Comparison of ENCODE assay signal across 8 mouse cellular contexts in the genomic region with DNA sequence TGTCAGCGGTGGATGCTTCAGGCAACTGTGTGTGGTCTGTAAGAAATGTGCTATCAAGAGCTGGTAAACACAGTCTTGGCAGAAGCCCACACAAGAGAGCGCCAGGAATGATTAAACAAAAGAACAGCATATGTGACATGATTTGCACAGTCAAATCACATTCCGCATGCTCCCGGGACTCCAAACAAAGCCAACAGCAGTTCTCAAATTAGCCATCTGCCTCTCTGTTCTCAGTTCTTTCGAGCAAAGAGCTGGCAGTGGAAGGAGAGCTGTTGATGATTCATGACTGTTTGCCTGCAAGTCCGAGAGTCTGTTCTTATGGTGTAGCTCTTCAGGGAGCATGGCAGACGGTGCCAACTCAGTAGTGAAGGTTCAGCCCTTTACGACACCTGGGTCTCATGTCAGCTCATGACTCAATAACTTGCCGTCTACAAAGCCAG. TPM values are rescaled to one million over a fixed set of nuclear protein-coding genes. Genes with fewer than 3 reads are reported as not detected.
DNase-seq lines count a peak whose midpoint lies in the region; ATAC-seq and TF ChIP-seq lines count a peak whose summit lies in the region.

No protein-coding gene starts in this region.

- H3K4me3 ChIP-seq in kidney, adult 2 months (ENCODE audit: insufficient read depth, low read depth, low read length): no peak overlapping the region
- no peak overlapping the region for H3K4me3 ChIP-seq in hindbrain, embryonic 12.5 days
- no peak overlapping the region for H3K4me3 ChIP-seq in left cerebral cortex, adult 2 months
- no peak overlapping the region for H3K4me3 ChIP-seq in midbrain, postnatal 0 days (ENCODE audit: low read depth, low read length)

- ATAC-seq in hindbrain, embryonic 12.5 days (ENCODE audit: low FRiP score): peak; percentile 85
- peak; percentile 78; the same call in 1 of the 2 replicates for ATAC-seq in midbrain, postnatal 0 days (ENCODE audit: low FRiP score)

- no peak overlapping the region for H3K9ac ChIP-seq in hindbrain, embryonic 12.5 days
- no peak overlapping the region for H3K9ac ChIP-seq in midbrain, postnatal 0 days (replicated peaks; ENCODE audit: low read length, poor library complexity, severe bottlenecking)

- intact Hi-C loops in left cerebral cortex, adult 2 months (cut with DNase I): no loop called here

- no peaks in the 10 kb centered on the region for H3K27me3 ChIP-seq in kidney, adult 2 months (replicated peaks; ENCODE audit: control insufficient read depth, insufficient read depth, low read length)
- H3K27me3 ChIP-seq in hindbrain, embryonic 12.5 days: no peaks in the 10 kb centered on the region
- H3K27me3 ChIP-seq in midbrain, postnatal 0 days (ENCODE audit: insufficient read depth, low read length): no peaks in the 10 kb centered on the region

- no peaks in the 10 kb centered on the region for H3K4me1 ChIP-seq in kidney, adult 2 months (ENCODE audit: control insufficient read depth, insufficient read depth, low read length)
- H3K4me1 ChIP-seq in hindbrain, embryonic 12.5 days: 0 out of 2 replicates have a peak, but pooled peaks cover 4% of the 10 kb centered on the region
- no peaks in the 10 kb centered on the region for H3K4me1 ChIP-seq in midbrain, postnatal 0 days (ENCODE audit: insufficient read depth, low read length)

- no peak for TF ChIP-seq POLR2A in kidney, adult 2 months (IDR thresholded peaks at IDR 0.05; ENCODE audit: low read depth, low read length)

- TF ChIP-seq CTCF in kidney, adult 2 months (conservative IDR thresholded peaks at IDR 0.05; ENCODE audit: insufficient read depth, insufficient read length, low read depth, low read length): no peak
- TF ChIP-seq CTCF in left cerebral cortex, adult 2 months (IDR thresholded peaks at IDR 0.05): no peak
- TF ChIP-seq CTCF in midbrain, postnatal 0 days (IDR thresholded peaks at IDR 0.05): no peak

- H3K9me3 ChIP-seq in hindbrain, embryonic 12.5 days (replicated peaks): no peaks in the 10 kb centered on the region
- H3K9me3 ChIP-seq in midbrain, postnatal 0 days (ENCODE audit: low read length): no peaks in the 10 kb centered on the region

- 65% methylated on average over 9 of the region's 9 CpGs for WGBS in kidney, adult 2 months
- WGBS in hindbrain, embryonic 12.5 days: 43% methylated on average over 9 of the region's 9 CpGs
- WGBS in midbrain, postnatal 0 days: 26% methylated on average over 9 of the region's 9 CpGs

- H3K36me3 ChIP-seq in kidney, adult 2 months (ENCODE audit: control insufficient read depth, insufficient read depth, low read length): no peaks in the 10 kb centered on the region
- H3K36me3 ChIP-seq in hindbrain, embryonic 12.5 days: peaks cover 9% of the 10 kb centered on the region; the same call in 1 of the 2 replicates
- no peaks in the 10 kb centered on the region for H3K36me3 ChIP-seq in midbrain, postnatal 0 days (ENCODE audit: insufficient read depth, low read length)

- no peak overlapping the region for H3K27ac ChIP-seq in kidney, adult 2 months (ENCODE audit: insufficient read depth, low read depth, low read length)
- H3K27ac ChIP-seq in hindbrain, embryonic 12.5 days: peak overlapping the region; percentile 53; the same call in 1 of the 2 replicates
- H3K27ac ChIP-seq in left cerebral cortex, adult 2 months: peak overlapping the region; percentile 44; the same call in 1 of the 2 replicates
- H3K27ac ChIP-seq in midbrain, postnatal 0 days (ENCODE audit: low read depth, low read length): peak overlapping the region; percentile 2; the same call in 1 of the 2 replicates

- H3K4me2 ChIP-seq in hindbrain, embryonic 12.5 days (replicated peaks): peak overlapping the region; percentile 18; the same call in 1 of the 2 replicates
- H3K4me2 ChIP-seq in midbrain, postnatal 0 days (ENCODE audit: low read depth, low read length, poor library complexity, severe bottlenecking): no peak overlapping the region

- peak; percentile 17 for DNase-seq in kidney, adult 2 months
- DNase-seq in kidney, adult 11 months: no peak
- DNase-seq in cerebellum, postnatal 25 days: peak; percentile 83 to 88
- peak; percentile 57 to 59 for DNase-seq in left cerebral cortex, adult 2 months (ENCODE audit: extremely low spot score in 1 of 2, low spot score in 2 of 2)
- peak; percentile 94 for DNase-seq in midbrain, postnatal 0 days (ENCODE audit: low spot score)
- DNase-seq in thymus, adult 18-20 months: no peak
- DNase-seq in adrenal gland, postnatal 36 days: no peak

RNA-seq across cellular contexts. Expression of a gene that starts 18.1 kb away (rescaled TPM):
- polyA plus RNA-seq in kidney, adult 2 months (2012; rRNA removed): 4.0 and 4.1 TPM in 2 replicates
- polyA plus RNA-seq in hindbrain, embryonic 12.5 days (2016; fragmentation: Nextera tagmentation; extraction: Ambion mirVana): 12.2 and 12.3 TPM in 2 replicates
- 1 to 10 TPM; 7.7 to 9.1 TPM for total RNA-seq in left cerebral cortex, adult 2 months (2021)
- 4.9 and 7.8 TPM in 2 replicates for total RNA-seq in midbrain, postnatal 0 days (2014; rRNA removed)
- polyA plus RNA-seq in midbrain, postnatal 0 days (2015; fragmentation: Nextera tagmentation; extraction: Ambion mirVana): 3.3 and 3.9 TPM in 2 replicates
- total RNA-seq in adrenal gland, postnatal 36 days (2021): 10 to 100 TPM; 11.8 to 15.8 TPM

Comparison
In these comparisons a context has a peak if more than half of its experiments do, and no peak if none do; other contexts are left out.
1. DNase-seq: peak in kidney, adult 2 months (single experiment), cerebellum, postnatal 25 days (2 of 2), left cerebral cortex, adult 2 months (2 of 2) and midbrain, postnatal 0 days (single experiment); none in kidney, adult 11 months (single experiment), thymus, adult 18-20 months (0 of 2) and adrenal gland, postnatal 36 days (0 of 2).